Mouse (Mus musculus): Measurements from ENCODE around the gene Pdcd5. TPM values are rescaled to one million over a fixed set of nuclear protein-coding genes. Genes with fewer than 3 reads are reported as not detected.

Gene Pdcd5
- total and polyA plus RNA-seq, 2 experiments from 2014 or later = 78.3 to 280 TPM

- H3K27ac ChIP-seq (ENCODE audit: low read depth, low read length) = no peak overlapping the region
- ATAC-seq (ENCODE audit: low FRiP score) (no peak), DNase-seq (ENCODE audit: low spot score) (peak; percentile 49)
- H3K4me1 ChIP-seq (ENCODE audit: insufficient read depth, low read length) = no peaks in the 10 kb centered on the region
- TF ChIP-seq CTCF (IDR thresholded peaks at IDR 0.05) = peak; percentile 95
- no peak overlapping the region for H3K4me3 ChIP-seq (ENCODE audit: low read depth, low read length)
- 29% methylated on average over 13 of the region's 13 CpGs for WGBS
- H3K9me3 ChIP-seq (ENCODE audit: low read length) = no peaks in the 10 kb centered on the region
- H3K27me3 ChIP-seq (ENCODE audit: insufficient read depth, low read length) = no peaks in the 10 kb centered on the region
- H3K36me3 ChIP-seq (ENCODE audit: insufficient read depth, low read length) = peaks cover 12% of the 10 kb centered on the region; the same call in 1 of the 2 replicates
- no peak overlapping the region for H3K9ac ChIP-seq (replicated peaks; ENCODE audit: low read length, poor library complexity, severe bottlenecking)
- peak overlapping the region; percentile 9; the same call in 1 of the 2 replicates for H3K4me2 ChIP-seq (ENCODE audit: low read depth, low read length, poor library complexity, severe bottlenecking)
Observed at GRCm38 (mm10) chr7:35686756-35687155, 39.4 kb upstream of the Pdcd5 start.

- DNase-seq (ENCODE audit: low spot score) (no peak), ATAC-seq (ENCODE audit: low FRiP score) (no peak)
- no peak overlapping the region for H3K4me2 ChIP-seq (ENCODE audit: low read depth, low read length, poor library complexity, severe bottlenecking)
- 71% methylated on average over 11 of the region's 11 CpGs for WGBS
- peaks cover 12% of the 10 kb centered on the region; the same call in 1 of the 2 replicates for H3K36me3 ChIP-seq (ENCODE audit: insufficient read depth, low read length)
- H3K27ac ChIP-seq (ENCODE audit: low read depth, low read length) = no peak overlapping the region
- TF ChIP-seq CTCF (IDR thresholded peaks at IDR 0.05) = no peak
- no peaks in the 10 kb centered on the region for H3K9me3 ChIP-seq (ENCODE audit: low read length)
- no peak overlapping the region for H3K4me3 ChIP-seq (ENCODE audit: low read depth, low read length)
- H3K27me3 ChIP-seq (ENCODE audit: insufficient read depth, low read length) = no peaks in the 10 kb centered on the region
- no peak overlapping the region for H3K9ac ChIP-seq (replicated peaks; ENCODE audit: low read length, poor library complexity, severe bottlenecking)
- no peaks in the 10 kb centered on the region for H3K4me1 ChIP-seq (ENCODE audit: insufficient read depth, low read length)
Observed at GRCm38 (mm10) chr7:35686216-35686615, 38.9 kb upstream of the Pdcd5 start.

- DNase-seq (ENCODE audit: low spot score) = peak; percentile 28
Observed at GRCm38 (mm10) chr7:35683409-35684122, 36.2 kb upstream of the Pdcd5 start.

GRCm38 (mm10) chr7:35681559-35681958 lies 34.2 kb upstream of the Pdcd5 start:
- Histone ChIP-seq H3K9me3 (ENCODE audit: low read length) (no peaks in the 10 kb centered on the region), H3K4me3 (ENCODE audit: low read depth, low read length) (no peak overlapping the region), H3K27me3 (ENCODE audit: insufficient read depth, low read length) (no peaks in the 10 kb centered on the region), H3K4me1 (ENCODE audit: insufficient read depth, low read length) (no peaks in the 10 kb centered on the region), H3K9ac (replicated peaks; ENCODE audit: low read length, poor library complexity, severe bottlenecking) (no peak overlapping the region), H3K27ac (ENCODE audit: low read depth, low read length) (no peak overlapping the region), H3K4me2 (ENCODE audit: low read depth, low read length, poor library complexity, severe bottlenecking) (no peak overlapping the region), H3K36me3 (ENCODE audit: insufficient read depth, low read length) (no peaks in the 10 kb centered on the region)
- ATAC-seq (ENCODE audit: low FRiP score) (no peak), DNase-seq (ENCODE audit: low spot score) (no peak)
- 82% methylated on average over 3 of the region's 3 CpGs for WGBS
- peak; percentile 58 for TF ChIP-seq CTCF (IDR thresholded peaks at IDR 0.05)

More at GRCm38 (mm10) chr7:35683409-35684122, 36.2 kb upstream of the Pdcd5 start:
- no peak for ATAC-seq (ENCODE audit: low FRiP score)
- no peak overlapping the region for H3K27ac ChIP-seq (ENCODE audit: low read depth, low read length)
- H3K4me1 ChIP-seq (ENCODE audit: insufficient read depth, low read length) = no peaks in the 10 kb centered on the region
- TF ChIP-seq CTCF (IDR thresholded peaks at IDR 0.05) = no peak
- no peaks in the 10 kb centered on the region for H3K27me3 ChIP-seq (ENCODE audit: insufficient read depth, low read length)
- no peak overlapping the region for H3K9ac ChIP-seq (replicated peaks; ENCODE audit: low read length, poor library complexity, severe bottlenecking)
- no peak overlapping the region for H3K4me2 ChIP-seq (ENCODE audit: low read depth, low read length, poor library complexity, severe bottlenecking)
- WGBS = 54% methylated on average over 6 of the region's 6 CpGs
- H3K9me3 ChIP-seq (ENCODE audit: low read length) = no peaks in the 10 kb centered on the region
- no peaks in the 10 kb centered on the region for H3K36me3 ChIP-seq (ENCODE audit: insufficient read depth, low read length)
- H3K4me3 ChIP-seq (ENCODE audit: low read depth, low read length) = no peak overlapping the region

GRCm38 (mm10) chr7:35678976-35679375 lies 31.7 kb upstream of the Pdcd5 start:
- Histone ChIP-seq H3K4me3 (ENCODE audit: low read depth, low read length) (no peak overlapping the region), H3K9ac (replicated peaks; ENCODE audit: low read length, poor library complexity, severe bottlenecking) (no peak overlapping the region), H3K4me2 (ENCODE audit: low read depth, low read length, poor library complexity, severe bottlenecking) (no peak overlapping the region), H3K9me3 (ENCODE audit: low read length) (no peaks in the 10 kb centered on the region), H3K27me3 (ENCODE audit: insufficient read depth, low read length) (no peaks in the 10 kb centered on the region), H3K4me1 (ENCODE audit: insufficient read depth, low read length) (no peaks in the 10 kb centered on the region), H3K27ac (ENCODE audit: low read depth, low read length) (no peak overlapping the region), H3K36me3 (ENCODE audit: insufficient read depth, low read length) (no peaks in the 10 kb centered on the region)
- ATAC-seq (ENCODE audit: low FRiP score) (no peak), DNase-seq (ENCODE audit: low spot score) (no peak)
- no peak for TF ChIP-seq CTCF (IDR thresholded peaks at IDR 0.05)
- WGBS = 74% methylated on average over 4 of the region's 4 CpGs

Data from midbrain, postnatal 0 days (tissue).